Mouse (Mus musculus) macrophage (primary cell): ENCODE measurements around the gene Npc2. TPM values are rescaled to one million over a fixed set of nuclear protein-coding genes. Genes with fewer than 3 reads are reported as not detected.

Experiments used
- H3K27ac ChIP-seq: fragments of 350-480 bp; formaldehyde crosslinking; 2 replicates; pipeline ENCODE4 v1.9.0; 2021
- H3K36me3 ChIP-seq: fragments of 350-480 bp; formaldehyde crosslinking; 2 replicates; pipeline ENCODE4 v1.9.0; 2021; ENCODE audit errors: inconsistent target
- H3K4me3 ChIP-seq: fragments of 350-480 bp; formaldehyde crosslinking; 2 replicates; pipeline ENCODE4 v1.9.0; 2021; ENCODE audit errors: inconsistent target
- H3K79me2 ChIP-seq: fragments of 350-480 bp; formaldehyde crosslinking; 2 replicates; pipeline ENCODE4 v1.9.0; 2021; ENCODE audit errors: inconsistent target
- WGBS: methylation state at CpG from one replicate; pipeline ENCODE4 v1.1.7; 2026; ENCODE audit warnings: inconsistent platforms; ENCODE audit not compliant: missing documents; 5-methylcytosine and 5-hydroxymethylcytosine counted together
- polyA plus RNA-seq: library from polyadenylated mRNA; stranded (reverse); fragments of 250-400 nt; gene quantifications from 3 replicates; pipeline ENCODE4 v1.2.4, GENCODE M21; 2018; ENCODE audit warnings: inconsistent platforms

The Npc2 gene
- polyA plus RNA-seq, 1 experiment from 2014 or later, result 718 TPM

DNA sequence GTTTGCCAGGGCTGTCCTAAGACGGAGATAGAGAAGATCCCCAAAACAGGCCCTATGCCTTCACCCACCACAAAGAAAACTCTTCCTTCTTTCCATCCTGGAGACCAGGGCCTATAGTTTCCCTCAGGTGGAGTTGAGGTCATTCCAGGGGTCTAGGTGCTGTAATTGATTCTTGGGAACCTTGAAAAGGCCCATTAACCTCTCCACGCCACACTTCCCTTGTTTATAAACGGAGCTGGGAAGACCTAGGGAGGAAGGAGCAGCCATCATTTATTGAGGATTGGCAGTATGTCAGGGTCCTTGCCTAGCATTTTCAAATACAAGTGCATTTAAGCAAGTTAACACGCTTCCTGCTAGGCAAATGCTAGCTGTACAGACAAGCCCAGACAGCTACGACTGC lies 45.5 kb downstream of the Npc2 start:
- 90% methylated on average over 5 of the region's 5 CpGs for WGBS
- Histone ChIP-seq H3K79me2 (no peaks in the 10 kb centered on the region), H3K36me3 (no peaks in the 10 kb centered on the region), H3K27ac (no peak overlapping the region), H3K4me3 (no peak overlapping the region)

DNA sequence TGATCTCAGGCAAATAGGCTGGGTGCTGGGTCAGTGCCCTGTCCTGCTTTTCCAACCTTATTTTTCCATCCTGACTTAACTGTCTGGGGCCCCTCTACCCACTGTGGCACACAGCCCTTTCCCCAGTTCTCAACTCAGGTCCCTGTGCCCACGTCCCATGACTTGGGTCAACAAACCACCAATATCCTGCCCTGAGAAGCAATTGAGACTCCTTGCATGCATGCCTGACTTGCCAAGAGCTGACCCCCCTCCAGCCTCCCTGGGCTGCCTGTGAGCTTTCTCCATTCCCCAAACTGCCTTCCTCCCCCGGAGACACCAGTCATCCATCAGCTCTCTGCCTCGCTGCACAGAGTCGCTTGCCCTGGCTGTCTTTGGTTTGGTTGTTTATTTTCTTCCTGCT lies 46.0 kb downstream of the Npc2 start:
- no peaks in the 10 kb centered on the region for H3K79me2 ChIP-seq
- no peaks in the 10 kb centered on the region for H3K36me3 ChIP-seq
- no peak overlapping the region for H3K27ac ChIP-seq
- H3K4me3 ChIP-seq, result no peak overlapping the region
- WGBS, result 67% methylated on average over 4 of the region's 4 CpGs

GRCm38 (mm10) chr12:84726391-84726790 lies 46.6 kb downstream of the Npc2 start:
- H3K4me3 ChIP-seq, result no peak overlapping the region
- no peaks in the 10 kb centered on the region for H3K79me2 ChIP-seq
- WGBS, result 76% methylated on average over 4 of the region's 4 CpGs

DNA sequence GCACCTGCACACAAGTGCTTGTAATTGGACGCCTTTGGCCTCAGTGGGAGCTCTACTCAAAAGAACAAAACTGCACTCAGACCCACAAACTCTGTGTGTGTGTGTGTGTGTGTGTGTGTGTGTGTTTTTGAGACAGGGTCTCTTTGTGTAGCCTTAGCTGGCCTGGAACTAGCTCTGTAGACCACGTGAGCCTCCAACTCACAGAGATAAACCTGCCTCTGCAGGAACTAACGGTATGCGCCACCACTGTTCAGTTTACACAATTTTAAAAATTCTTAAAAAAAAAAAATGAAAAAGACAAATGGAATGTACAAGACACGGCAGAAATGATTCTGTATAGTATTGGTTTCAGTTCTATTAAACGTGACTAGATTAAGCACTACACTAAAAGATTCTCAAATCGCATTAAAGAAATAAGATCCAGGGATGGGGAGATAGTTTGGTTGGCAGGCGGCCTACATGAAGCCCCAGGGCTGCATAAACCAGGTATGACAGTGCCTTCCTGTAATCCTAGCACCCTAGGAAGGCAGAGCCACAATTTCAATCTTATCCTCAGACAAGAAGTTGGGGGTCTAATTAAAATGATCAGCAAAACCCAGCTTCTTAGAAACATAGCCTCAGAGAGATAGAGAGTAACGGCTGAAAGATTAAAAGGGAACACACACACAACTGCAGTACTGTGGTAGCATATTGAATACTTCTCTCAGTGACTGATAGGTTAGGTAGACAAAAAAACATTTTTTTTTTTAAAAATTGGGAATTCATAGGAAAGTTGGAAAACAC lies 54.3 kb downstream of the Npc2 start:
- 94% methylated on average over 9 of the region's 9 CpGs for WGBS
- H3K79me2 ChIP-seq, result no peaks in the 10 kb centered on the region
- H3K4me3 ChIP-seq, result no peak overlapping the region
- no peaks in the 10 kb centered on the region for H3K36me3 ChIP-seq
- H3K27ac ChIP-seq, result no peak overlapping the region

More at GRCm38 (mm10) chr12:84726391-84726790, 46.6 kb downstream of the Npc2 start:
- Histone ChIP-seq H3K27ac (no peak overlapping the region), H3K36me3 (no peaks in the 10 kb centered on the region)

GRCm38 (mm10) chr12:84714578-84714977 lies 58.4 kb downstream of the Npc2 start:
- 80% methylated on average over 6 of the region's 6 CpGs for WGBS
- Histone ChIP-seq H3K27ac (no peak overlapping the region), H3K36me3 (no peaks in the 10 kb centered on the region), H3K4me3 (no peak overlapping the region), H3K79me2 (no peaks in the 10 kb centered on the region)

DNA sequence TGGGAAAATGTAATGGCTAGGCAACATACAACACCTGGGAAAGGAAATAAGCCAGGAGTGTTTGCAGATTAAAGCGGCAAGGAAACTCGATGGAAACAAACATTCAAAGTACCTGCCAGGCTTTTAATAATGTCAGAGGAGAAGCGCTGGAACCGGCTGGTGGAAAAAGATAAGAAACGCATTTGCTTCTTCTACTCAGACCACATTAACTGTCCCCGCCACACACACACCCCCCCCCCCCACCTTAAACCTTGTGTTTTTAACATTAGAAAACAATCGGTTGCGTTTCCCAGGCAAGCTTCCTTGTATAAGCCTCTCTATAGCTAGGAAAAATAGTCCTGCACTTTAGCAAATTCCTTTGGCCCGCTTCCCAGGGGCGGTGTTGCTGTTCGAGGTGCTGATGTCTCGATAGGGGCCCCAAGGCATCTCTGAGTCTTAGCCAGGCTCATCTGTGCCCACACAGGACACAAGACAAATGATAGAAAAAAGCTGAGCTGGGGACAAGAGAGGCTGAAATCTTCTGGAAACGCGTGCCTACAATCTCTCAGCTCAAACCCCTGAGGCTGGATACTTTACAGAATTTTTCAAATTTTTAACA lies 63.0 kb downstream of the Npc2 start:
- WGBS, result 31% methylated on average over 14 of the region's 14 CpGs
- H3K27ac ChIP-seq, result no peak overlapping the region
- no peaks in the 10 kb centered on the region for H3K36me3 ChIP-seq
- no peaks in the 10 kb centered on the region for H3K79me2 ChIP-seq
- no peak overlapping the region for H3K4me3 ChIP-seq

GRCm38 (mm10) chr12:84707804-84708203 lies 65.1 kb downstream of the Npc2 start:
- no peak overlapping the region for H3K27ac ChIP-seq
- WGBS, result 94% methylated on average over 4 of the region's 4 CpGs
- no peaks in the 10 kb centered on the region for H3K79me2 ChIP-seq
- H3K36me3 ChIP-seq, result no peaks in the 10 kb centered on the region
- no peak overlapping the region for H3K4me3 ChIP-seq

- no peak overlapping the region for H3K4me3 ChIP-seq
- no peaks in the 10 kb centered on the region for H3K36me3 ChIP-seq
- H3K27ac ChIP-seq, result peak overlapping the region; percentile 15; the same call in 1 of the 2 replicates
- no peaks in the 10 kb centered on the region for H3K79me2 ChIP-seq
- 71% methylated on average over 4 of the region's 4 CpGs for WGBS
Observed at GRCm38 (mm10) chr12:84706886-84707285, 66.1 kb downstream of the Npc2 start.

Other genes starting within 250 kb of the Npc2 start
- gene Vsx2, start 203.4 kb downstream of the Npc2 start, polyA plus RNA-seq, result not detected in 3 replicates
- gene Abcd4, start 155.7 kb downstream of the Npc2 start, polyA plus RNA-seq, result 5.1 to 7.7 TPM (median 7.7 TPM) in 3 replicates
- gene Vrtn, start 132.1 kb downstream of the Npc2 start, polyA plus RNA-seq, result not detected in 3 replicates
- gene Syndig1l, start 74.3 kb downstream of the Npc2 start, polyA plus RNA-seq, result 0.09 to 0.12 TPM in 2 of 3 replicates, not detected in the other
- 46.5 to 60.7 TPM (median 56.0 TPM) in 3 replicates for gene Isca2, start 99 bp upstream of the Npc2 start, polyA plus RNA-seq
- gene Ltbp2, start 103.4 kb upstream of the Npc2 start, polyA plus RNA-seq, result 0.07 to 0.25 TPM (median 0.21 TPM) in 3 replicates
- gene Fcf1, start 197.7 kb upstream of the Npc2 start, polyA plus RNA-seq, result 65.9 to 92.0 TPM (median 76.0 TPM) in 3 replicates
- 27.2 to 51.0 TPM (median 30.2 TPM) in 3 replicates for gene Arel1, start 197.7 kb upstream of the Npc2 start, polyA plus RNA-seq
- gene Ylpm1, start 223.2 kb upstream of the Npc2 start, polyA plus RNA-seq, result 23.7 to 43.8 TPM (median 27.2 TPM) in 3 replicates